Mouse (Mus musculus) embryonic facial prominence, embryonic 14.5 days (tissue): ENCODE measurements around the gene Pam. TPM values are rescaled to one million over a fixed set of nuclear protein-coding genes. Genes with fewer than 3 reads are reported as not detected.

Experiments used
- ATAC-seq: fragments of 200-750 bp; cut with Nextera tagmentation; 2 replicates; pipeline ENCODE4 v1.8.0; 2017; ENCODE audit warnings: low read depth, moderate number of reproducible peaks, moderate TSS enrichment
- DNase-seq: peaks from one replicate; pipeline ENCODE4 v3.0.0-alpha.2; 2015; ENCODE audit warnings: low spot score
- H3K27ac ChIP-seq: fragments of 300-500 bp; sonication (generic); replicated peaks from 2 replicates; pipeline ENCODE4 v1.5.1; 2014; ENCODE audit warnings: low read depth, mild to moderate bottlenecking, low read length, moderate library complexity
- H3K27me3 ChIP-seq: fragments of 300-500 bp; sonication (generic); replicated peaks from 2 replicates; pipeline ENCODE4 v1.6.1; 2014; ENCODE audit warnings: low read length; ENCODE audit not compliant: control insufficient read depth, insufficient read depth
- H3K36me3 ChIP-seq: fragments of 300-500 bp; sonication (generic); 2 replicates; pipeline ENCODE4 v1.6.1; 2014; ENCODE audit warnings: low read length, mixed read lengths; ENCODE audit not compliant: control insufficient read depth, insufficient read depth
- H3K4me1 ChIP-seq: fragments of 300-500 bp; sonication (generic); 2 replicates; pipeline ENCODE4 v1.6.1; 2014; ENCODE audit warnings: antibody characterized with exemption, low read length; ENCODE audit not compliant: control insufficient read depth, insufficient read depth
- H3K4me2 ChIP-seq: fragments of 300-500 bp; sonication (generic); 2 replicates; pipeline ENCODE4 v1.6.1; 2014; ENCODE audit warnings: low read depth, mild to moderate bottlenecking, low read length, moderate library complexity, mixed read lengths
- H3K4me3 ChIP-seq: fragments of 300-500 bp; sonication (generic); 2 replicates; pipeline ENCODE4 v1.5.1; 2014; ENCODE audit warnings: low read depth, mild to moderate bottlenecking, low read length
- H3K9ac ChIP-seq: fragments of 300-500 bp; sonication (generic); 2 replicates; pipeline ENCODE4 v1.6.1; 2014; ENCODE audit warnings: low read depth, mild to moderate bottlenecking, low read length, moderate library complexity, mixed read lengths
- H3K9me3 ChIP-seq: fragments of 300-500 bp; sonication (generic); 2 replicates; pipeline ENCODE4 v1.6.1; 2016; ENCODE audit warnings: low read length; ENCODE audit not compliant: control insufficient read depth
- WGBS: fragments of 180-500 bp; shearing (Covaris S2); extraction: QIAGEN DNeasy Blood & Tissue Kit; methylation state at CpG from one replicate; pipeline ENCODE4 v1.1.7; 2014; 5-methylcytosine and 5-hydroxymethylcytosine counted together
- polyA plus RNA-seq: library from polyadenylated mRNA; unstranded; fragments of >200 nt; fragmentation: Nextera tagmentation; extraction: Ambion mirVana; gene quantifications from 2 replicates; pipeline ENCODE4 v1.2.1, GENCODE M21; 2014

The Pam gene
- polyA plus RNA-seq, 1 experiment from 2014 or later, result 50.1 TPM

- H3K9me3 ChIP-seq, result no peaks in the 10 kb centered on the region
- ATAC-seq, result no peak
- H3K27ac ChIP-seq, result no peak overlapping the region
- no peak for DNase-seq
- H3K9ac ChIP-seq, result no peak overlapping the region
- no peaks in the 10 kb centered on the region for H3K36me3 ChIP-seq
- no peak overlapping the region for H3K4me3 ChIP-seq
- H3K4me2 ChIP-seq, result no peak overlapping the region
- no peaks in the 10 kb centered on the region for H3K27me3 ChIP-seq
- H3K4me1 ChIP-seq, result no peaks in the 10 kb centered on the region
- WGBS, result 89% methylated on average over 8 of the region's 8 CpGs
These were observed 39.9 kb downstream of the Pam start for GRCm38 (mm10) chr1:98055591-98055990.

DNA sequence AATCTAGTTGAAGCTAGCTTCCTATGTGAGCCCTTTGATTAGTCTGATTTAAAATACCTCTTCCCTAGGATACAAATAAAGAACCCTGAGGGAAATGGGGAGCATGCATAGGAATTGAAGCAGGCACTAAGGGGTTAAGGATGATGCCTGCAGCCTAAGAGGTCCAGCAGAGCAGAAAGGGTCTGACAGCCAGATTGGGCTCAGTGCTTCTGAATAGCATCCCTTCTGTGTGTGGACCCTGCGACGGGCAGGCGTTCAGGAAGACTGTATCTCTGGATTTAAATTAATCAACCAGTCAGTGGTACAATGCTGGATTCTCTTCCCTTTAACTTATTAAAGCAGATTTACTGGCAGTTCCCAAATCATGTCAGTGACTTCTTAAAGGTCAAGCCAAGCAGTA, 41.5 kb downstream of the Pam start:
- ATAC-seq (no peak), DNase-seq (no peak)
- Histone ChIP-seq H3K27me3 (no peaks in the 10 kb centered on the region), H3K4me3 (no peak overlapping the region), H3K4me2 (no peak overlapping the region), H3K9me3 (no peaks in the 10 kb centered on the region), H3K36me3 (no peaks in the 10 kb centered on the region), H3K9ac (no peak overlapping the region), H3K27ac (no peak overlapping the region), H3K4me1 (no peaks in the 10 kb centered on the region)
- 33% methylated on average over 3 of the region's 3 CpGs for WGBS

DNA sequence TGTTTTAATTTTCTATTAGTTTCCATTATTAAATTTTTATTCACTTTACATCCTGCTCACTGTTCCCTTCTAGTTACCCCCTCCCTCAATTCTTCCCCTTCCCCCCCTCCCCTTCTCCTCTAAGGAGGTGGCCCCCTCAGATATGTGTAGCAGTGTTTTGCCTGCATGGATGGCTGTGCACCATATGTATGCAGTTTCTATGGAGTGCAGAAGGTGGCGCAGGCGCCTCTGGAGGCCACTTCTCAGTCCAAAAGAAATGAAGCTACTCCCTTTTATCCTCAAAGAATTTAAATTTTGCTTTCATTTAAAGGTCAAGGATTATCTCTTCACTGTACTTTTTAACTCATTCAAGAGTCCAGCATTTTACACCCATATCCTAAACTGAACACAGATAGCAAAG, 42.0 kb downstream of the Pam start:
- no peak overlapping the region for H3K4me3 ChIP-seq
- H3K9me3 ChIP-seq, result no peaks in the 10 kb centered on the region
- ATAC-seq, result no peak
- no peak overlapping the region for H3K9ac ChIP-seq
- H3K36me3 ChIP-seq, result no peaks in the 10 kb centered on the region
- H3K27me3 ChIP-seq, result no peaks in the 10 kb centered on the region
- no peaks in the 10 kb centered on the region for H3K4me1 ChIP-seq
- H3K4me2 ChIP-seq, result no peak overlapping the region
- no peak for DNase-seq
- 87% methylated on average over 2 of the region's 2 CpGs for WGBS
- no peak overlapping the region for H3K27ac ChIP-seq

- H3K9ac ChIP-seq, result no peak overlapping the region
- no peaks in the 10 kb centered on the region for H3K27me3 ChIP-seq
- H3K27ac ChIP-seq, result no peak overlapping the region
- no peak overlapping the region for H3K4me3 ChIP-seq
- WGBS, result 92% methylated on average over 4 of the region's 4 CpGs
- DNase-seq (no peak), ATAC-seq (no peak)
- no peaks in the 10 kb centered on the region; the same call in 1 of the 2 replicates for H3K4me1 ChIP-seq
- H3K4me2 ChIP-seq, result no peak overlapping the region
- no peaks in the 10 kb centered on the region for H3K9me3 ChIP-seq
- H3K36me3 ChIP-seq, result no peaks in the 10 kb centered on the region
These were observed 42.7 kb downstream of the Pam start for GRCm38 (mm10) chr1:98052775-98053174.

DNA sequence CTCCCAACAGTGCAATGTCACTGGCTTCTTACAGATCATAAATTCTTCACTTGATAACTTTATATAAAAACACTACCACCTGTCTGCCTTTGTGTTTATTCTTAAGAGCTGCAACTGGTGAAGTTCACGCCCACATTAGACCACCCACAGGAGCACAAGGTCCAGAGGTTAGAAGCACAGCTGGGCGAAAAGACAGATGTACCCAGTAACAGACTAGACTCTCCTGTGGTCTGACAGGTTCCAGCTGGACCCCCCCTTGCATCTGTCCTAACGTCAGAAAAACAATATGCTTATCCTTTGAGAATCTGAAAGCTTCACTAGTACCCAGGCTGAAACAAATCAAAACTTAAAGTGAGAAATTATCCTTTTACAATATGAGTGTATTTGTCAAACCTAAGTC, 44.4 kb downstream of the Pam start:
- H3K36me3 ChIP-seq, result no peaks in the 10 kb centered on the region
- WGBS, result 32% methylated on average over 3 of the region's 3 CpGs
- no peak for DNase-seq
- H3K4me2 ChIP-seq, result no peak overlapping the region
- H3K27ac ChIP-seq, result no peak overlapping the region
- H3K4me1 ChIP-seq, result no peaks in the 10 kb centered on the region; the same call in 1 of the 2 replicates
- H3K4me3 ChIP-seq, result no peak overlapping the region
- H3K9me3 ChIP-seq, result no peaks in the 10 kb centered on the region
- H3K27me3 ChIP-seq, result no peaks in the 10 kb centered on the region
- no peak overlapping the region for H3K9ac ChIP-seq
- no peak for ATAC-seq

DNA sequence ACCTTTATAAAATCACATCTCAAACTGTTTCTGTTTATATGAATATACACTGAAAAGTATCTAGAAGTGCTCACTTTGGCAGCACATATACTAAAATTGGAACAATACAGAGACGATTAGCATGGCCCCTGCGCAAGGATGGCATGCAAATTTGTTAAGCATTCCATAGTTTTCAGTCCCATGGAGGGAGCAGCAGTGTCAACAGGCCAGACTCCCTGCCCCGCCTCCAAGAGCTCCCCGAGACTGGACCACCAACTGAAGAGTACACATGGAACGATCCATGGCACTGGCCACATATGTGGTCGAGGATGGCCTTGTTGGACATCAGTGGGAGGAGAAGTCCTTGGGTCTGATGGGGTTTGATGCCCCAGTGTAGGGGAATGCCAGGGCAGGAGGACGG, 45.7 kb downstream of the Pam start:
- H3K9me3 ChIP-seq, result no peaks in the 10 kb centered on the region
- H3K4me1 ChIP-seq, result no peaks in the 10 kb centered on the region; the same call in 1 of the 2 replicates
- H3K36me3 ChIP-seq, result no peaks in the 10 kb centered on the region
- H3K4me2 ChIP-seq, result no peak overlapping the region
- no peak for DNase-seq
- H3K27me3 ChIP-seq, result no peaks in the 10 kb centered on the region
- no peak for ATAC-seq
- no peak overlapping the region for H3K27ac ChIP-seq
- WGBS, result 78% methylated on average over 7 of the region's 7 CpGs
- no peak overlapping the region for H3K9ac ChIP-seq
- no peak overlapping the region for H3K4me3 ChIP-seq

GRCm38 (mm10) chr1:98048218-98048801, 47.1 kb downstream of the Pam start:
- no peaks in the 10 kb centered on the region; the same call in 1 of the 2 replicates for H3K4me1 ChIP-seq
- no peak overlapping the region for H3K4me2 ChIP-seq
- ATAC-seq, result no peak
- no peaks in the 10 kb centered on the region for H3K36me3 ChIP-seq
- H3K27ac ChIP-seq, result no peak overlapping the region
- no peak for DNase-seq
- no peak overlapping the region for H3K9ac ChIP-seq
- H3K27me3 ChIP-seq, result no peaks in the 10 kb centered on the region
- no peaks in the 10 kb centered on the region for H3K9me3 ChIP-seq
- H3K4me3 ChIP-seq, result no peak overlapping the region
- 35% methylated on average over 5 of the region's 5 CpGs for WGBS

DNA sequence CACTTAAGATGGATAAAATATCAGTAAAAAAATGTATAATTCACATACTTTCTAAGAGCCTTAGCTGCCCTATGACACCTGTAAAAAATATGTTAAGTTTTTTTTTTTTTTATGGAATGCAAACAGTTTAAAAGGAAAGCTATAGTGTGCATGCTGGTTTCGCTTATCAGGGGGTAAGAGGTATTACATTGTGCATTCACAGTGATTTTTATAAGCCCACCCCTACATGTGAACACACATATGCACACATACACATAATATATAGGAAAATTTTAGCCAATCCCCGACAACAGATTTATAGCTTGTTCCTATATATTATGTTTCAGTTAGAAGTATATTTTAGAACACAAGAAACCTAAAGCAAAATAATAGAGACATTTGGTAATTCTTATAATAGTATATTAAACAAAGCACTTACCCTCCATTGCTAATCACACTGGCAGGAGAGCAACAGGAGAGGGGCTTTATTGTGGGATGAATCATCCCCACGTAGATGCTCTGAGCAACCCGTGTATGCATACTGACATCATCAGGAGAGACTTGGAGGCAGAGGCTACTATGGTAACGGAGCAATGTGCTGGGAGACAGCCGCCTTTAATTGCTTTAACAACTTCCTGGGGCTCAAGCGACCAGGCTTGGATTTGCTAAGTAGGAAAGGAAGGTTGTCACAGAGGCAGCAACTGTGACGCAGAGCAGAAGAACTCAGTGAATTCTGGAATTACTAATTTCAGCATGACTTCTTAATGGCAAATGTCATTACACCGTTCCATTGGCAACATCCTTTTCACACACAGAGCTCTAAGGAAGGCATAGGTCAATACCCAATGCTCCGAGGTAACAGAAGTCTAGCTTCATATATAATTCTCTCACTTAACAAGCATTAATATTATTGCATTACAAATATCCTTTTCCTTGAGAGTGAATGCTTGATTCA, 47.9 kb downstream of the Pam start:
- no peaks in the 10 kb centered on the region for H3K36me3 ChIP-seq
- no peaks in the 10 kb centered on the region; the same call in 1 of the 2 replicates for H3K4me1 ChIP-seq
- no peaks in the 10 kb centered on the region for H3K9me3 ChIP-seq
- no peak overlapping the region for H3K27ac ChIP-seq
- H3K9ac ChIP-seq, result no peak overlapping the region
- DNase-seq (peak; percentile 81), ATAC-seq (peak; percentile 93)
- H3K4me2 ChIP-seq, result no peak overlapping the region
- H3K4me3 ChIP-seq, result no peak overlapping the region
- WGBS, result 23% methylated on average over 10 of the region's 10 CpGs
- H3K27me3 ChIP-seq, result no peaks in the 10 kb centered on the region
